Mouse (Mus musculus): Measurements from ENCODE around the gene Tnn.

GRCm38 (mm10) chr1:160059908-160060307 lies 93.5 kb downstream of the Tnn start:
- TF ChIP-seq ZC3H11A (IDR thresholded peaks at IDR 0.05; ENCODE audit: borderline replicate concordance, low read depth, low read length), result no peak
- TF ChIP-seq ZNF384 (IDR thresholded peaks at IDR 0.05; ENCODE audit: low read depth, low read length), result no peak
- TF ChIP-seq CHD2 (IDR thresholded peaks at IDR 0.05; ENCODE audit: low read depth, low read length), result no peak
- TF ChIP-seq HCFC1 (IDR thresholded peaks at IDR 0.05; ENCODE audit: borderline replicate concordance, insufficient read depth, low read length), result no peak
